Mouse (Mus musculus): ENCODE measurements at regions not wholly inside any gene's neighbourhood (a gene's known extent, or its start where the extent isn't known, plus 50 kb on each side); places are given as distances from the start of the nearest gene placed in this dataset.

GRCm38 (mm10) chr17:73052956-73053355, 54.8 kb upstream of the Lclat1 start:
- TF ChIP-seq EP300 (IDR thresholded peaks at IDR 0.05; ENCODE audit: low read depth) (no peak), CTCF (IDR thresholded peaks at IDR 0.05; ENCODE audit: low read depth) (no peak)
